Mouse (Mus musculus): ENCODE results near the gene Capn8. TPM values are rescaled to one million over a fixed set of nuclear protein-coding genes. Genes with fewer than 3 reads are reported as not detected.
"Not testable (repeated sequence)": the region's sequence is repeated elsewhere in the genome, so short reads cannot be mapped to it uniquely, and the experiment has no call there.

Gene Capn8
- polyA plus RNA-seq, 1 experiment, result 0.24 TPM

DNA sequence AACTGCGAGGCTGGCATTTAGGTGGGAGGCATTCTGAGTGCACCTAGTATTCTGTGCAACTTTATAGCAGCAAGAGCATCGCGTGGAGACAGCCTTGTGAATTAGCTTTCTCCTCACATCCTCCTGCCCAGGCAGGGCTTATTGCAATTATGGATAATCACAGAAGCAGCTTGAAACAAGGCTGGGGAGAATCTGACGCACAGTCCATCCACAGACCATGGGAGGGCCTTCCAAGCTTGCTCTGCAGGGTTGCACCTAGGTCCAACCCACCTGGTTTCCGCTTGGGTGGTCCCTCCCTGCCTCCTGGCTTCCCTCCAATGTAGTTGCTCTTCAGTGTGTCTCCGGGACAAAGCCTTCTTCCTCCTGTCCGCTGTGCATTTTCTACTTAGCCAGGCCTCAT is 74.2 kb downstream of the Capn8 start:
- no peaks in the 10 kb centered on the region for H3K4me1 ChIP-seq (ENCODE audit: control insufficient read depth, insufficient read depth, low read length)
- H3K27ac ChIP-seq (ENCODE audit: insufficient read depth, low read length), result no peak overlapping the region
- H3K36me3 ChIP-seq (ENCODE audit: control insufficient read depth, insufficient read depth, low read length, poor library complexity, severe bottlenecking), result no peaks in the 10 kb centered on the region
- H3K9ac ChIP-seq (ENCODE audit: low read depth, poor library complexity, severe bottlenecking), result no peak overlapping the region
- no peak for TF ChIP-seq CTCF (IDR thresholded peaks at IDR 0.05; ENCODE audit: low read depth, low read length)
- TF ChIP-seq EP300 (IDR thresholded peaks at IDR 0.05; ENCODE audit: insufficient read depth, low read depth, low read length), result no peak
- TF ChIP-seq POLR2A (IDR thresholded peaks at IDR 0.05; ENCODE audit: insufficient read depth, low read length), result no peak
- H3K27me3 ChIP-seq (ENCODE audit: control insufficient read depth, insufficient read depth, low read length, poor library complexity, severe bottlenecking), result no peaks in the 10 kb centered on the region
- no peaks in the 10 kb centered on the region for H3K9me3 ChIP-seq (replicated peaks; ENCODE audit: control insufficient read depth, insufficient read depth, low read length, poor library complexity, severe bottlenecking)
- H3K4me3 ChIP-seq (ENCODE audit: low read depth, low read length), result no peak overlapping the region

DNA sequence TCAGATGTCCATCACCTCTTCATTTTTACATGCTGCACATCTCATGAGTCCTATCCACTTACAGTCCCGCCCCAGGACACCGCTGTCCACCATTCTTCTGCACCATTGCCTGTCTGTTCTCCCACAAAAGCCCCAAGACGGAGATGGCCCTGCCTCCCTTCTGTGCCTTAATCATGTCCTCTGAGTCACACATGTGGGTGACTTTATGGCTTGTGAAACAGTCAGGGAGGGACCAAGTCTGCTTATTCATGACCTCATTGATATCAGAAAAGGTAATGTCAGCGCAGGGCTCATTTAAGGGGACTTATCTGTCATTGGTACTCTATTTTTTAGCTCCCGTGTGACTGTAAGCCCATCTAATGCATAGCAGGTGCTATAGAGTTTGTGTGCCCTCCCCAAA is 74.6 kb downstream of the Capn8 start:
- H3K27ac ChIP-seq (ENCODE audit: insufficient read depth, low read length), result no peak overlapping the region
- no peak overlapping the region for H3K9ac ChIP-seq (ENCODE audit: low read depth, poor library complexity, severe bottlenecking)
- TF ChIP-seq EP300 (IDR thresholded peaks at IDR 0.05; ENCODE audit: insufficient read depth, low read depth, low read length), result no peak
- TF ChIP-seq POLR2A (IDR thresholded peaks at IDR 0.05; ENCODE audit: insufficient read depth, low read length), result no peak
- no peak for TF ChIP-seq CTCF (IDR thresholded peaks at IDR 0.05; ENCODE audit: low read depth, low read length)
- H3K4me3 ChIP-seq (ENCODE audit: low read depth, low read length), result no peak overlapping the region
- H3K4me1 ChIP-seq (ENCODE audit: control insufficient read depth, insufficient read depth, low read length), result no peaks in the 10 kb centered on the region
- H3K9me3 ChIP-seq (replicated peaks; ENCODE audit: control insufficient read depth, insufficient read depth, low read length, poor library complexity, severe bottlenecking), result no peaks in the 10 kb centered on the region
- no peaks in the 10 kb centered on the region for H3K36me3 ChIP-seq (ENCODE audit: control insufficient read depth, insufficient read depth, low read length, poor library complexity, severe bottlenecking)
- no peaks in the 10 kb centered on the region for H3K27me3 ChIP-seq (ENCODE audit: control insufficient read depth, insufficient read depth, low read length, poor library complexity, severe bottlenecking)

- Histone ChIP-seq H3K4me1 (ENCODE audit: control insufficient read depth, insufficient read depth, low read length) (no peaks in the 10 kb centered on the region), H3K9me3 (replicated peaks; ENCODE audit: control insufficient read depth, insufficient read depth, low read length, poor library complexity, severe bottlenecking) (no peaks in the 10 kb centered on the region), H3K4me3 (ENCODE audit: low read depth, low read length) (no peak overlapping the region), H3K27ac (ENCODE audit: insufficient read depth, low read length) (no peak overlapping the region), H3K27me3 (ENCODE audit: control insufficient read depth, insufficient read depth, low read length, poor library complexity, severe bottlenecking) (no peaks in the 10 kb centered on the region), H3K36me3 (ENCODE audit: control insufficient read depth, insufficient read depth, low read length, poor library complexity, severe bottlenecking) (no peaks in the 10 kb centered on the region), H3K9ac (ENCODE audit: low read depth, poor library complexity, severe bottlenecking) (no peak overlapping the region)
- TF ChIP-seq EP300 (IDR thresholded peaks at IDR 0.05; ENCODE audit: insufficient read depth, low read depth, low read length), result no peak
- TF ChIP-seq POLR2A (IDR thresholded peaks at IDR 0.05; ENCODE audit: insufficient read depth, low read length), result no peak
- no peak for TF ChIP-seq CTCF (IDR thresholded peaks at IDR 0.05; ENCODE audit: low read depth, low read length)
These were observed 75.3 kb downstream of the Capn8 start for GRCm38 (mm10) chr1:182640094-182640493.

DNA sequence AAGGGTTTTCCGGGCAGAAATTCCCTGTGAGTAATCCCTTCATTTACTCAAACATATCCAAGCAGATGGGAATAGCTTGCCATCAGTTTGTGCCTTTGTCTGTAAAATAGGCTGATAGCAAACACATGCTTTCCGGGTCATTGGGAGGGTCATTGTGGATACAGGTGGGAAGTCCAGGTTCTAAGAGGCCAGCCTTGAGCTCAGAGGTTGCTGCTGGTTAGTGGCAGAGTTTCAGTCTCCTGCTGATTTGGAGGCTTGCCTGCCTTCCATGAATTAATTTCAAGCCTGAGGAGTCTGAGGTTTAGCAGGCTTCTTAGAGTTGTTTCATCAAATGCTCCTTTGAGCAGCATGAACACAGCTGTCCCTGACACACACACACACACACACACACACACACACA is 78.0 kb downstream of the Capn8 start:
- no peaks in the 10 kb centered on the region for H3K9me3 ChIP-seq (replicated peaks; ENCODE audit: control insufficient read depth, insufficient read depth, low read length, poor library complexity, severe bottlenecking)
- H3K36me3 ChIP-seq (ENCODE audit: control insufficient read depth, insufficient read depth, low read length, poor library complexity, severe bottlenecking), result no peaks in the 10 kb centered on the region
- H3K27me3 ChIP-seq (ENCODE audit: control insufficient read depth, insufficient read depth, low read length, poor library complexity, severe bottlenecking), result no peaks in the 10 kb centered on the region
- TF ChIP-seq POLR2A (IDR thresholded peaks at IDR 0.05; ENCODE audit: insufficient read depth, low read length), result no peak
- no peak for TF ChIP-seq EP300 (IDR thresholded peaks at IDR 0.05; ENCODE audit: insufficient read depth, low read depth, low read length)
- no peak for TF ChIP-seq CTCF (IDR thresholded peaks at IDR 0.05; ENCODE audit: low read depth, low read length)
- H3K9ac ChIP-seq (ENCODE audit: low read depth, poor library complexity, severe bottlenecking), result no peak overlapping the region
- no peak overlapping the region for H3K27ac ChIP-seq (ENCODE audit: insufficient read depth, low read length)
- no peak overlapping the region for H3K4me3 ChIP-seq (ENCODE audit: low read depth, low read length)
- H3K4me1 ChIP-seq (ENCODE audit: control insufficient read depth, insufficient read depth, low read length), result no peaks in the 10 kb centered on the region

DNA sequence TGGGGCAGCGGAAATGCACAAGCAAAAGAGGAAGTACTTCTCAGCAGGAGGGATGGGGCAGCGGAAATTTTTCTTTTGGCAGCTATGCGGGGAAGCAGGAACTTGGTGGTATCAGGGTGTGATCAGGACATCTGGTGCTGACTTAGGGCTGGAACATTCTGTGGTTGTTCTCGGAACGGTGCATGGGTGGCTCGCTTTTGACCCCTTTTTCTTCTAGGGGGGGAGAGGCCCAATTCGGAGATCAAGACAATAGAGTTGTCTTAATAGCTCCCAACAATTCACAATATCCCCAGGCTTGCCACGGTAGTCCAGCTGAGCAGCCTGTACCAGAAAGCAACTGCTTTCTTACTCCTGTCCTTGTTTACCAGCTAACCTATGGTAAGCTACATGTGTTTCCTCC is 79.6 kb downstream of the Capn8 start:
- not testable (repeated sequence) for H3K27me3 ChIP-seq (ENCODE audit: control insufficient read depth, insufficient read depth, low read length, poor library complexity, severe bottlenecking); H3K4me1 ChIP-seq (ENCODE audit: control insufficient read depth, insufficient read depth, low read length); H3K27ac ChIP-seq (ENCODE audit: insufficient read depth, low read length)

DNA sequence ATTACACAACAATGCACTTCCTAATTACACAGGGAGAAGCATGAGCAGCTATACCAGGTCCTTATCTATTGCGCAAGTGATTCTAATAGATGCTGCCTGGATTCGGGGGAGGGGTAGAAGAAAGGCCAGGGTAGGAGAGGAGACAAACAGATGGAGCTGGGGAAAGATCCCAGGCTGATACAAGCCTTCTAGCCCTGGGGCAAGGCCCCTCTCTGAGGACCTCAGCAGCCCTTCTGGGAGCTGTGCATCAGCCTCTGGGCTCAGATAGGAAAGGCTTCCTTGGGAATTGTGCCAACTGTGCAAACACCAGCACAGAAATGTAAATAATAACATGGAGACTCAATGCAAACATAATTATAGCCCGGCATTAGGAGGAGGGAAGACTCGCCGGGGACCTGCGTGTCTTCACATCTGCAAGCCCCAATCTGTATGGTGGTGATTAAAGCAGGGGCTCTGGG is 80.4 kb downstream of the Capn8 start:
- Histone ChIP-seq H3K4me3 (ENCODE audit: low read depth, low read length) (no peak overlapping the region), H3K4me1 (ENCODE audit: control insufficient read depth, insufficient read depth, low read length) (no peaks in the 10 kb centered on the region), H3K9me3 (replicated peaks; ENCODE audit: control insufficient read depth, insufficient read depth, low read length, poor library complexity, severe bottlenecking) (no peaks in the 10 kb centered on the region), H3K27ac (ENCODE audit: insufficient read depth, low read length) (no peak overlapping the region), H3K9ac (ENCODE audit: low read depth, poor library complexity, severe bottlenecking) (no peak overlapping the region), H3K36me3 (ENCODE audit: control insufficient read depth, insufficient read depth, low read length, poor library complexity, severe bottlenecking) (no peaks in the 10 kb centered on the region), H3K27me3 (ENCODE audit: control insufficient read depth, insufficient read depth, low read length, poor library complexity, severe bottlenecking) (no peaks in the 10 kb centered on the region)
- TF ChIP-seq POLR2A (IDR thresholded peaks at IDR 0.05; ENCODE audit: insufficient read depth, low read length), result no peak
- TF ChIP-seq CTCF (IDR thresholded peaks at IDR 0.05; ENCODE audit: low read depth, low read length), result no peak
- no peak for TF ChIP-seq EP300 (IDR thresholded peaks at IDR 0.05; ENCODE audit: insufficient read depth, low read depth, low read length)

More for the DNA sequence above, 79.6 kb downstream of the Capn8 start:
- H3K4me3 ChIP-seq (ENCODE audit: low read depth, low read length); H3K9ac ChIP-seq (ENCODE audit: low read depth, poor library complexity, severe bottlenecking); H3K9me3 ChIP-seq (replicated peaks; ENCODE audit: control insufficient read depth, insufficient read depth, low read length, poor library complexity, severe bottlenecking); H3K36me3 ChIP-seq (ENCODE audit: control insufficient read depth, insufficient read depth, low read length, poor library complexity, severe bottlenecking): not testable (repeated sequence)
